8 mouse cellular contexts compared by ENCODE assay signal in genomic region chr3:98338584-98339041, GRCm38 (mm10). TPM values are rescaled to one million over a fixed set of nuclear protein-coding genes. Genes with fewer than 3 reads are reported as not detected.
DNase-seq lines count a peak whose midpoint lies in the region; ATAC-seq and TF ChIP-seq lines count a peak whose summit lies in the region.

No protein-coding gene starts in this region.

- POLR2A ChIA-PET in Patski (lab: Charles Lee), result interaction anchor here (0.9 to 2.0 kb wide), 3 partner anchors 10 to 44 kb away, joined by 3 to 12 read pairs (median 4); no protein-coding TSS in a partner anchor

- H3K9me3 ChIP-seq in heart, embryonic 11.5 days (replicated peaks; ENCODE audit: control insufficient read depth, low read length), result no peaks in the 10 kb centered on the region
- H3K9me3 ChIP-seq in kidney, embryonic 14.5 days (ENCODE audit: control insufficient read depth, low read length), result no peaks in the 10 kb centered on the region
- no peaks in the 10 kb centered on the region for H3K9me3 ChIP-seq in neural tube, embryonic 14.5 days (ENCODE audit: control insufficient read depth, low read length)

- peak overlapping the region; percentile 99 for H3K4me2 ChIP-seq in heart, embryonic 11.5 days
- H3K4me2 ChIP-seq in kidney, embryonic 14.5 days (replicated peaks; ENCODE audit: low read depth, low read length), result peak overlapping the region; percentile 87
- H3K4me2 ChIP-seq in neural tube, embryonic 14.5 days (ENCODE audit: low read depth, low read length), result peak overlapping the region; percentile 99

- no peak for TF ChIP-seq CTCF in Patski (IDR thresholded peaks at IDR 0.05)
- no peak for TF ChIP-seq CTCF in lung, adult 2 months (IDR thresholded peaks at IDR 0.05; ENCODE audit: insufficient read depth, low read length)

- H3K27me3 ChIP-seq in Patski, result no peaks in the 10 kb centered on the region
- H3K27me3 ChIP-seq in heart, embryonic 11.5 days (ENCODE audit: control insufficient read depth, insufficient read depth, low read length), result no peaks in the 10 kb centered on the region
- H3K27me3 ChIP-seq in kidney, embryonic 14.5 days (ENCODE audit: control insufficient read depth, insufficient read depth, low read length), result no peaks in the 10 kb centered on the region
- no peaks in the 10 kb centered on the region for H3K27me3 ChIP-seq in neural tube, embryonic 14.5 days (ENCODE audit: control insufficient read depth, insufficient read depth, low read length)

- 8% methylated on average over 15 of the region's 15 CpGs for WGBS in heart, embryonic 11.5 days (ENCODE audit: insufficient replicate concordance)
- 4% methylated on average over 15 of the region's 15 CpGs for WGBS in kidney, embryonic 14.5 days
- 15% methylated on average over 15 of the region's 15 CpGs for WGBS in lung, adult 2 months
- WGBS in neural tube, embryonic 14.5 days, result 5% methylated on average over 15 of the region's 15 CpGs

- H3K36me3 ChIP-seq in heart, embryonic 11.5 days (ENCODE audit: control insufficient read depth, insufficient read depth, low read length), result no peaks in the 10 kb centered on the region
- H3K36me3 ChIP-seq in kidney, embryonic 14.5 days (ENCODE audit: control insufficient read depth, insufficient read depth, low read length), result peaks cover 11% of the 10 kb centered on the region
- H3K36me3 ChIP-seq in neural tube, embryonic 14.5 days (ENCODE audit: control insufficient read depth, insufficient read depth, low read length), result no peaks in the 10 kb centered on the region

- DNase-seq in 3T3-L1 (ENCODE audit: low read depth, low spot score) (peak; percentile 85), Patski (ENCODE audit: low read depth, low spot score) (peak; percentile 83)
- peak; percentile 73 for DNase-seq in embryo, embryonic 11 days
- peak; percentile 57 for DNase-seq in lung, adult 2 months
- peak; percentile 63 for DNase-seq in thymus, postnatal 14 days

- TF ChIP-seq POLR2A in lung, adult 2 months (IDR thresholded peaks at IDR 0.05; ENCODE audit: borderline replicate concordance, extremely low read depth, low read depth, low read length), result no peak

- H3K9ac ChIP-seq in heart, embryonic 11.5 days (ENCODE audit: low read depth, low read length), result peak overlapping the region; percentile 77
- H3K9ac ChIP-seq in kidney, embryonic 14.5 days (ENCODE audit: low read depth, low read length), result peak overlapping the region; percentile 81
- H3K9ac ChIP-seq in neural tube, embryonic 14.5 days (replicated peaks; ENCODE audit: low read depth, low read length), result peak overlapping the region; percentile 54

- CTCF ChIA-PET in Patski (lab: Charles Lee), result interaction anchor here (0.9 to 2.5 kb wide), 2 partner anchors 11 to 16 kb away, joined by 3 to 12 read pairs; no protein-coding TSS in a partner anchor

- ATAC-seq in Patski, result peak; percentile 79
- ATAC-seq in heart, embryonic 11.5 days (replicated peaks; ENCODE audit: insufficient number of reproducible peaks, low FRiP score, low TSS enrichment), result 0 out of 2 replicates have a peak, but pooled peaks have one; percentile 55
- peak; percentile 56; the same call in 1 of the 2 replicates for ATAC-seq in kidney, embryonic 14.5 days (ENCODE audit: low FRiP score, low TSS enrichment)
- ATAC-seq in neural tube, embryonic 14.5 days (ENCODE audit: low read depth), result peak; percentile 35; the same call in 1 of the 2 replicates

- H3K4me1 ChIP-seq in heart, embryonic 11.5 days (ENCODE audit: control insufficient read depth, insufficient read depth, low read length), result peaks cover 5% of the 10 kb centered on the region; the same call in 1 of the 2 replicates
- peaks cover 30% of the 10 kb centered on the region for H3K4me1 ChIP-seq in kidney, embryonic 14.5 days (ENCODE audit: control insufficient read depth, insufficient read depth, low read length)
- H3K4me1 ChIP-seq in lung, adult 2 months (ENCODE audit: control insufficient read depth, insufficient read depth, low read length), result no peaks in the 10 kb centered on the region; the same call in 1 of the 2 replicates
- 0 out of 2 replicates have a peak, but pooled peaks cover 8% of the 10 kb centered on the region for H3K4me1 ChIP-seq in neural tube, embryonic 14.5 days (ENCODE audit: control insufficient read depth, insufficient read depth, low read length)

- in situ Hi-C loops in Patski (cut with MboI; ENCODE audit: low pct_unique_long_range_greater_than_20kb), result no loop called here

- H3K27ac ChIP-seq in heart, embryonic 11.5 days (ENCODE audit: low read depth, low read length), result 0 out of 2 replicates have a peak overlapping the region, but pooled peaks have one; percentile 35
- H3K27ac ChIP-seq in kidney, embryonic 14.5 days (ENCODE audit: low read depth, low read length), result peak overlapping the region; percentile 85; the same call in 1 of the 2 replicates
- H3K27ac ChIP-seq in neural tube, embryonic 14.5 days (ENCODE audit: low read depth, low read length), result peak overlapping the region; percentile 48; the same call in 1 of the 2 replicates

- H3K4me3 ChIP-seq in heart, embryonic 11.5 days (ENCODE audit: low read depth, low read length), result peak overlapping the region; percentile 67
- H3K4me3 ChIP-seq in kidney, embryonic 14.5 days (ENCODE audit: low read length), result peak overlapping the region; percentile 74
- peak overlapping the region; percentile 42 for H3K4me3 ChIP-seq in lung, adult 2 months (replicated peaks; ENCODE audit: extremely low read depth, low read depth, low read length)
- H3K4me3 ChIP-seq in neural tube, embryonic 14.5 days (ENCODE audit: low read depth, low read length), result peak overlapping the region; percentile 56

RNA-seq across cellular contexts. Expression of gene Phgdh, which starts 1.2 kb away (rescaled TPM):
- polyA plus RNA-seq in Patski (2021), result 487 TPM
- 116 and 119 TPM in 2 replicates for polyA plus RNA-seq in heart, embryonic 11.5 days (2014; fragmentation: Nextera tagmentation; extraction: Ambion mirVana)
- polyA plus RNA-seq in kidney, embryonic 14.5 days (2014; fragmentation: Nextera tagmentation; extraction: Ambion mirVana), result 424 and 494 TPM in 2 replicates
- polyA plus RNA-seq in lung, adult 2 months (2012; rRNA removed), result 19.8 and 21.4 TPM in 2 replicates
- 163 and 176 TPM in 2 replicates for polyA plus RNA-seq in neural tube, embryonic 14.5 days (2014; fragmentation: Nextera tagmentation; extraction: Ambion mirVana)

RNA-seq across cellular contexts. Expression of gene Zfp697, which starts 43.6 kb away (rescaled TPM):
- 21.4 TPM for polyA plus RNA-seq in Patski (2021)
- 8.2 and 12.1 TPM in 2 replicates for polyA plus RNA-seq in heart, embryonic 11.5 days (2014; fragmentation: Nextera tagmentation; extraction: Ambion mirVana)
- polyA plus RNA-seq in kidney, embryonic 14.5 days (2014; fragmentation: Nextera tagmentation; extraction: Ambion mirVana), result 18.0 and 21.5 TPM in 2 replicates
- polyA plus RNA-seq in lung, adult 2 months (2012; rRNA removed), result 17.0 and 17.9 TPM in 2 replicates
- polyA plus RNA-seq in neural tube, embryonic 14.5 days (2014; fragmentation: Nextera tagmentation; extraction: Ambion mirVana), result 21.7 and 28.9 TPM in 2 replicates

RNA-seq across cellular contexts. Expression of gene Hmgcs2, which starts 58.4 kb away (rescaled TPM):
- 0.01 TPM for polyA plus RNA-seq in Patski (2021)
- polyA plus RNA-seq in heart, embryonic 11.5 days (2014; fragmentation: Nextera tagmentation; extraction: Ambion mirVana), result 6.5 and 8.1 TPM in 2 replicates
- 6.4 and 6.7 TPM in 2 replicates for polyA plus RNA-seq in kidney, embryonic 14.5 days (2014; fragmentation: Nextera tagmentation; extraction: Ambion mirVana)
- 12.8 and 14.4 TPM in 2 replicates for polyA plus RNA-seq in lung, adult 2 months (2012; rRNA removed)
- 6.5 and 17.6 TPM in 2 replicates for polyA plus RNA-seq in neural tube, embryonic 14.5 days (2014; fragmentation: Nextera tagmentation; extraction: Ambion mirVana)

Comparison
In these comparisons a context has a peak if more than half of its experiments do, and no peak if none do; other contexts are left out.
1. Peak in every context shown above with its lines: DNase-seq, ATAC-seq, H3K4me3 ChIP-seq and H3K27ac ChIP-seq.
2. H3K27ac ChIP-seq: peak in every context shown above with its lines; median percentile 85 in kidney, embryonic 14.5 days; 48 in neural tube, embryonic 14.5 days; 35 in heart, embryonic 11.5 days.